Mouse (Mus musculus): ENCODE measurements at regions not wholly inside any gene's neighbourhood (a gene's known extent, or its start where the extent isn't known, plus 50 kb on each side); places are given as distances from the start of the nearest gene placed in this dataset.

DNA sequence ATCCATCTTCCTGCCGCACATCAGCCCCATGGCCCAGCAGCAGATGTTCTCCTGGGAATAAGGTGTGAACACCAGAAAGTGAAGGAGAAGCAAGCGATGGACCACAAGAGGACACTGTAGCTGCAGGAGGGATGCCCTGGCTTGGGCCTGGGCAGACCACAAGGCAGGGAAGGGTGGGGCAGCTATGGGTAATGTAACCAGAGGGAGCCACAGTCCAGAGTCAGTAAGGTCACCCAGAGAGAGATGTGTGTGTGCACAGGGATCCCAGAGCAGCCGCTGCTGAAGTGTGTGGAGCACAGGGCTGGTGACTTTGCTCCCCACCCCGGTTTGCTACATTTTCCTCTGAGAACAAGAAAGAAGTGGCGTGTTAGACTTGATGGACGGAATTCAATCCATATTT lies 142.5 kb upstream of the Gm3448 start:
- TF ChIP-seq CHD2 (IDR thresholded peaks at IDR 0.05; ENCODE audit: low read depth, low read length), result no peak
- TF ChIP-seq ZNF384 (IDR thresholded peaks at IDR 0.05; ENCODE audit: low read depth, low read length), result no peak
- TF ChIP-seq HCFC1 (IDR thresholded peaks at IDR 0.05; ENCODE audit: borderline replicate concordance, insufficient read depth, low read length), result no peak
